Comparison of ENCODE assay signal across 24 mouse cellular contexts in the genomic region with DNA sequence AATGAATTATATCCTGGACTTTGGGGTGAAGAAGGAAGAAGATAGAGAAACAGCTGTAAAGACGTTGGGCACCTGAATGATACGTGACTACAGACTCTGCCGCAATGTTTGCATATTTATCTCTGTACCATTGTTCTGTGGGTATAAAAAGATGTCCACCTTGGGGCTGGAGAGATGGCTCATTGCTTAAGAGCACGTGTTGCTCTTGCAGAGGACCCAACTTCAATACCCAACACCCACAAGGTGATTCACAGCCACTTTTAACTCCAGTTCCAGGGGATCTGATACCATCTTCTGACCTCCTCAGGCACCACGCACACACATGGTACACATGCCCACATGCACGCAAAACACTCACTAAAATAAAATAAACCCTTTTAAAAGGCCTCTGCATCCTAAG. TPM values are rescaled to one million over a fixed set of nuclear protein-coding genes. Genes with fewer than 3 reads are reported as not detected.
A peak's percentile ranks its signal among the peaks of the same experiment; 100 is the strongest.
DNase-seq lines count a peak whose midpoint lies in the region; TF ChIP-seq lines count a peak whose summit lies in the region.
"Had no signal": no experiment of that assay in that cellular context is flagged by ENCODE, and none has a peak within 500 bp of the region (broad histone marks: within the 10 kb centered on the region; RNA-seq: fewer than 3 reads in every experiment).

No protein-coding gene starts in this region.

- H3K27ac ChIP-seq in spleen, adult 2 months (ENCODE audit: insufficient read depth, low read length): peak overlapping the region; percentile 61
- peak overlapping the region; percentile 34; the same call in 1 of the 2 replicates for H3K27ac ChIP-seq in MEL (ENCODE audit: control insufficient read depth, low read depth, low read length)
- H3K27ac ChIP-seq: embryonic facial prominence, embryonic 10.5 days; embryonic facial prominence, embryonic 13.5 days; forebrain, embryonic 12.5 days; forebrain, embryonic 15.5 days; hindbrain, embryonic 10.5 days had no signal

- H3K27me3 ChIP-seq in spleen, adult 2 months (ENCODE audit: control insufficient read depth, insufficient read depth, low read length): no peaks in the 10 kb centered on the region
- H3K27me3 ChIP-seq in MEL (ENCODE audit: control insufficient read depth in 1 of 2, insufficient read depth in 2 of 2, low read length in 2 of 2): no peaks in the 10 kb centered on the region
- H3K27me3 ChIP-seq: embryonic facial prominence, embryonic 13.5 days; forebrain, embryonic 12.5 days; forebrain, embryonic 15.5 days; hindbrain, embryonic 13.5 days had no signal

- peaks cover 21% of the 10 kb centered on the region for H3K79me2 ChIP-seq in MEL (ENCODE audit: control insufficient read depth, insufficient read depth, low read length, poor library complexity)

- H3K9ac ChIP-seq in MEL (ENCODE audit: control insufficient read depth, low read depth, low read length, poor library complexity, severe bottlenecking): no peak overlapping the region
- H3K9ac ChIP-seq: embryonic facial prominence, embryonic 13.5 days; forebrain, embryonic 12.5 days; forebrain, embryonic 15.5 days; hindbrain, embryonic 13.5 days had no signal

- H3K4me1 ChIP-seq in spleen, adult 2 months (ENCODE audit: control insufficient read depth, insufficient read depth, insufficient read length): peaks cover 48% of the 10 kb centered on the region
- H3K4me1 ChIP-seq in MEL (ENCODE audit: control insufficient read depth in 1 of 2, insufficient read depth in 2 of 2, low read length in 2 of 2): peaks cover 28 to 43% of the 10 kb centered on the region in 2 experiments

- DNase-seq in spleen, adult 2 months (ENCODE audit: low read depth in 1 of 2, low spot score in 2 of 2): no peak
- DNase-seq in spleen, adult 18-20 months: no peak
- no peak for DNase-seq in MEL (ENCODE audit: low read depth, low spot score)
- DNase-seq in natural killer cell, adult 2 months (ENCODE audit: low spot score in 2 of 2): peak; percentile 35 to 41
- DNase-seq in urinary bladder, postnatal 36 days (ENCODE audit: low spot score in 2 of 2): no peak
- no peak for DNase-seq in urinary bladder, postnatal 14 days (ENCODE audit: low spot score)
- DNase-seq: adrenal gland, adult 2 months; adrenal gland, postnatal 14 days; cerebellum, adult 11-12 months; cerebellum, adult 8-10 months; cerebellum, postnatal 10 days; cerebellum, postnatal 36 days; embryo, embryonic 11 days; gastrocnemius, postnatal 10 days; gastrocnemius, postnatal 36 days; heart, postnatal 36 days had no signal

- no peaks in the 10 kb centered on the region for H3K9me3 ChIP-seq in MEL (replicated peaks; ENCODE audit: insufficient read depth, low read length)
- H3K9me3 ChIP-seq: embryonic facial prominence, embryonic 10.5 days; embryonic facial prominence, embryonic 13.5 days; forebrain, embryonic 12.5 days; forebrain, embryonic 15.5 days; G1E; hindbrain, embryonic 10.5 days; hindbrain, embryonic 13.5 days had no signal

- no peak for TF ChIP-seq POLR2A in spleen, adult 2 months (IDR thresholded peaks at IDR 0.05; ENCODE audit: low read depth, low read length)
- no peak for TF ChIP-seq POLR2A in MEL (IDR thresholded peaks at IDR 0.05; ENCODE audit: control insufficient read depth in 1 of 2, insufficient read depth in 1 of 2, low read depth in 1 of 2, low read length in 2 of 2, poor library complexity in 1 of 2)

- H3K36me3 ChIP-seq in spleen, adult 2 months (ENCODE audit: control insufficient read depth, insufficient read depth, low read length): peaks cover 3% of the 10 kb centered on the region; the same call in 1 of the 2 replicates
- peaks cover 32 to 58% of the 10 kb centered on the region in 2 experiments for H3K36me3 ChIP-seq in MEL (ENCODE audit: control insufficient read depth in 1 of 2, insufficient read depth in 2 of 2, low read length in 2 of 2)
- H3K36me3 ChIP-seq: embryonic facial prominence, embryonic 10.5 days; embryonic facial prominence, embryonic 13.5 days; forebrain, embryonic 12.5 days; forebrain, embryonic 15.5 days; hindbrain, embryonic 10.5 days; hindbrain, embryonic 13.5 days had no signal

- no peak for TF ChIP-seq RAD21 in MEL (IDR thresholded peaks at IDR 0.05; ENCODE audit: low read depth, low read length)

- 76% methylated on average over 6 of the region's 6 CpGs for WGBS in spleen, adult 2 months

- TF ChIP-seq CTCF in spleen, adult 2 months (IDR thresholded peaks at IDR 0.05; ENCODE audit: extremely low read depth, insufficient read depth, insufficient read length, insufficient replicate concordance): no peak
- TF ChIP-seq CTCF in MEL (IDR thresholded peaks at IDR 0.05 in 2 of 3, conservative IDR thresholded peaks at IDR 0.05 in 1 of 3; ENCODE audit: control insufficient read depth in 1 of 3, insufficient read depth in 1 of 3, low read depth in 2 of 3, low read length in 3 of 3, poor library complexity in 1 of 3, severe bottlenecking in 1 of 3): no peak

- no peak for TF ChIP-seq EP300 in MEL (IDR thresholded peaks at IDR 0.05; ENCODE audit: low read depth in 1 of 2, low read length in 2 of 2)

- no peak overlapping the region for H3K4me3 ChIP-seq in spleen, adult 2 months (ENCODE audit: extremely low read depth, insufficient read depth, insufficient read length)
- no peak overlapping the region for H3K4me3 ChIP-seq in MEL (ENCODE audit: control insufficient read depth in 1 of 2, insufficient read depth in 1 of 2, low read depth in 2 of 2, low read length in 2 of 2)
- H3K4me3 ChIP-seq: embryonic facial prominence, embryonic 10.5 days; embryonic facial prominence, embryonic 13.5 days; erythroblast, embryonic 14.5 days; forebrain, embryonic 12.5 days; forebrain, embryonic 15.5 days; hindbrain, embryonic 10.5 days; hindbrain, embryonic 13.5 days had no signal

TF ChIP-seq in MEL, 35 proteins besides CTCF, POLR2A, EP300 and RAD21:
- TF ChIP-seq RCOR1 (IDR thresholded peaks at IDR 0.05; ENCODE audit: low read depth, low read length) (no peak), MEF2A (IDR thresholded peaks at IDR 0.05; ENCODE audit: extremely low read depth, insufficient replicate concordance, low read depth, low read length, poor library complexity, severe bottlenecking) (no peak), POLR2AphosphoS5 (IDR thresholded peaks at IDR 0.05; ENCODE audit: borderline replicate concordance, low read depth, low read length) (no peak), E2F4 (IDR thresholded peaks at IDR 0.05; ENCODE audit: borderline replicate concordance, low read depth, low read length) (no peak)

RNA-seq across cellular contexts. Expression of gene Tec, which starts 52.9 kb away (rescaled TPM):
- 12.2 and 12.5 TPM in 2 replicates for polyA plus RNA-seq in spleen, adult 2 months (2012; rRNA removed)
- total RNA-seq in MEL (2012; rRNA removed): 44.8 and 57.4 TPM in 2 replicates
- 10 to 100 TPM in 1 of 2 experiments, not detected in 1; 61.1 TPM for polyA plus RNA-seq in MEL (2012; ENCODE audit: insufficient read depth in 1 of 2, insufficient read length in 2 of 2, low read depth in 1 of 2, low replicate concordance in 2 of 2, missing spikeins in 1 of 2)
- polyA plus RNA-seq: erythroblast, embryonic 14.5 days had no signal

Comparison
In these comparisons a context has a peak if more than half of its experiments do, and no peak if none do; other contexts are left out.
1. DNase-seq: peak in natural killer cell, adult 2 months (2 of 2); none in spleen, adult 2 months (0 of 2), spleen, adult 18-20 months (0 of 2), MEL (single experiment), urinary bladder, postnatal 36 days (0 of 2) and urinary bladder, postnatal 14 days (single experiment).